Mouse (Mus musculus): Measurements from ENCODE around the gene Bpifb1. TPM values are rescaled to one million over a fixed set of nuclear protein-coding genes. Genes with fewer than 3 reads are reported as not detected.
"Not testable (repeated sequence)": the region's sequence is repeated elsewhere in the genome, so short reads cannot be mapped to it uniquely, and the experiment has no call there.

Gene Bpifb1
- polyA plus RNA-seq, 1 experiment from 2014 or later, result not detected

GRCm38 (mm10) chr2:154173313-154173712, 17.3 kb upstream of the Bpifb1 start:
- no peaks in the 10 kb centered on the region for H3K9me3 ChIP-seq (ENCODE audit: control insufficient read depth, low read length)
- DNase-seq (ENCODE audit: low spot score) (peak; percentile 58), ATAC-seq (replicated peaks; ENCODE audit: low FRiP score) (no peak)
- no peaks in the 10 kb centered on the region for H3K4me1 ChIP-seq (replicated peaks; ENCODE audit: control insufficient read depth, insufficient read depth, low read length)
- H3K36me3 ChIP-seq (ENCODE audit: control insufficient read depth, insufficient read depth, low read length), result no peaks in the 10 kb centered on the region
- no peak overlapping the region for H3K4me2 ChIP-seq (ENCODE audit: low read depth, low read length, severe bottlenecking)
- 61% methylated on average over 1 of the region's 1 CpGs for WGBS
- no peak overlapping the region for H3K27ac ChIP-seq (ENCODE audit: low read depth, low read length)
- no peak overlapping the region for H3K4me3 ChIP-seq (ENCODE audit: low read depth, low read length)
- no peaks in the 10 kb centered on the region for H3K27me3 ChIP-seq (ENCODE audit: control insufficient read depth, insufficient read depth, low read length)
- H3K9ac ChIP-seq (ENCODE audit: low read length), result no peak overlapping the region

GRCm38 (mm10) chr2:154181900-154182299, 8.7 kb upstream of the Bpifb1 start:
- not testable (repeated sequence) for H3K36me3 ChIP-seq (ENCODE audit: control insufficient read depth, insufficient read depth, low read length); ATAC-seq (replicated peaks; ENCODE audit: low FRiP score); H3K9ac ChIP-seq (ENCODE audit: low read length); H3K27ac ChIP-seq (ENCODE audit: low read depth, low read length); DNase-seq (ENCODE audit: low spot score); H3K4me3 ChIP-seq (ENCODE audit: low read depth, low read length); H3K4me2 ChIP-seq (ENCODE audit: low read depth, low read length, severe bottlenecking); H3K4me1 ChIP-seq (replicated peaks; ENCODE audit: control insufficient read depth, insufficient read depth, low read length); H3K27me3 ChIP-seq (ENCODE audit: control insufficient read depth, insufficient read depth, low read length); H3K9me3 ChIP-seq (ENCODE audit: control insufficient read depth, low read length)
- WGBS, result 80% methylated on average over 7 of the region's 7 CpGs

- not testable (repeated sequence) for H3K4me3 ChIP-seq (ENCODE audit: low read depth, low read length); H3K27ac ChIP-seq (ENCODE audit: low read depth, low read length); DNase-seq (ENCODE audit: low spot score); H3K9ac ChIP-seq (ENCODE audit: low read length); H3K9me3 ChIP-seq (ENCODE audit: control insufficient read depth, low read length); H3K4me1 ChIP-seq (replicated peaks; ENCODE audit: control insufficient read depth, insufficient read depth, low read length); ATAC-seq (replicated peaks; ENCODE audit: low FRiP score); H3K4me2 ChIP-seq (ENCODE audit: low read depth, low read length, severe bottlenecking); H3K36me3 ChIP-seq (ENCODE audit: control insufficient read depth, insufficient read depth, low read length); H3K27me3 ChIP-seq (ENCODE audit: control insufficient read depth, insufficient read depth, low read length)
- 75% methylated on average over 4 of the region's 4 CpGs for WGBS
These were observed 7.6 kb upstream of the Bpifb1 start for GRCm38 (mm10) chr2:154183061-154183460.

- Histone ChIP-seq H3K36me3 (ENCODE audit: control insufficient read depth, insufficient read depth, low read length) (no peaks in the 10 kb centered on the region), H3K27ac (ENCODE audit: low read depth, low read length) (no peak overlapping the region), H3K4me3 (ENCODE audit: low read depth, low read length) (no peak overlapping the region), H3K9me3 (ENCODE audit: control insufficient read depth, low read length) (no peaks in the 10 kb centered on the region), H3K27me3 (ENCODE audit: control insufficient read depth, insufficient read depth, low read length) (no peaks in the 10 kb centered on the region), H3K4me2 (ENCODE audit: low read depth, low read length, severe bottlenecking) (no peak overlapping the region), H3K9ac (ENCODE audit: low read length) (no peak overlapping the region), H3K4me1 (replicated peaks; ENCODE audit: control insufficient read depth, insufficient read depth, low read length) (no peaks in the 10 kb centered on the region)
- ATAC-seq (replicated peaks; ENCODE audit: low FRiP score) (no peak), DNase-seq (ENCODE audit: low spot score) (no peak)
- 90% methylated on average over 6 of the region's 6 CpGs for WGBS
These were observed 5.3 kb upstream of the Bpifb1 start for GRCm38 (mm10) chr2:154185319-154185718.

- no peaks in the 10 kb centered on the region for H3K36me3 ChIP-seq (ENCODE audit: control insufficient read depth, insufficient read depth, low read length)
- no peaks in the 10 kb centered on the region for H3K9me3 ChIP-seq (ENCODE audit: control insufficient read depth, low read length)
- H3K4me1 ChIP-seq (replicated peaks; ENCODE audit: control insufficient read depth, insufficient read depth, low read length), result no peaks in the 10 kb centered on the region
- no peak overlapping the region for H3K27ac ChIP-seq (ENCODE audit: low read depth, low read length)
- no peak overlapping the region for H3K9ac ChIP-seq (ENCODE audit: low read length)
- no peak overlapping the region for H3K4me3 ChIP-seq (ENCODE audit: low read depth, low read length)
- H3K27me3 ChIP-seq (ENCODE audit: control insufficient read depth, insufficient read depth, low read length), result no peaks in the 10 kb centered on the region
- DNase-seq (ENCODE audit: low spot score), result no peak
- ATAC-seq (replicated peaks; ENCODE audit: low FRiP score), result no peak
- 88% methylated on average over 3 of the region's 3 CpGs for WGBS
- no peak overlapping the region for H3K4me2 ChIP-seq (ENCODE audit: low read depth, low read length, severe bottlenecking)
These were observed 4.9 kb upstream of the Bpifb1 start for GRCm38 (mm10) chr2:154185748-154186147.

- H3K9me3 ChIP-seq (ENCODE audit: control insufficient read depth, low read length), result no peaks in the 10 kb centered on the region
- no peaks in the 10 kb centered on the region for H3K4me1 ChIP-seq (replicated peaks; ENCODE audit: control insufficient read depth, insufficient read depth, low read length)
- DNase-seq (ENCODE audit: low spot score), result no peak
- no peak overlapping the region for H3K27ac ChIP-seq (ENCODE audit: low read depth, low read length)
- H3K9ac ChIP-seq (ENCODE audit: low read length), result no peak overlapping the region
- no peak overlapping the region for H3K4me3 ChIP-seq (ENCODE audit: low read depth, low read length)
- H3K4me2 ChIP-seq (ENCODE audit: low read depth, low read length, severe bottlenecking), result no peak overlapping the region
- H3K36me3 ChIP-seq (ENCODE audit: control insufficient read depth, insufficient read depth, low read length), result no peaks in the 10 kb centered on the region
- WGBS, result 44% methylated on average over 5 of the region's 5 CpGs
- no peaks in the 10 kb centered on the region for H3K27me3 ChIP-seq (ENCODE audit: control insufficient read depth, insufficient read depth, low read length)
- no peak for ATAC-seq (replicated peaks; ENCODE audit: low FRiP score)
These were observed 3.1 kb upstream of the Bpifb1 start for GRCm38 (mm10) chr2:154187468-154187867.

- WGBS, result 84% methylated on average over 7 of the region's 7 CpGs
- Histone ChIP-seq H3K4me2 (ENCODE audit: low read depth, low read length, severe bottlenecking) (no peak overlapping the region), H3K36me3 (ENCODE audit: control insufficient read depth, insufficient read depth, low read length) (no peaks in the 10 kb centered on the region), H3K27me3 (ENCODE audit: control insufficient read depth, insufficient read depth, low read length) (no peaks in the 10 kb centered on the region), H3K9ac (ENCODE audit: low read length) (no peak overlapping the region), H3K4me3 (ENCODE audit: low read depth, low read length) (no peak overlapping the region), H3K9me3 (ENCODE audit: control insufficient read depth, low read length) (no peaks in the 10 kb centered on the region), H3K4me1 (replicated peaks; ENCODE audit: control insufficient read depth, insufficient read depth, low read length) (no peaks in the 10 kb centered on the region), H3K27ac (ENCODE audit: low read depth, low read length) (no peak overlapping the region)
- DNase-seq (ENCODE audit: low spot score) (no peak), ATAC-seq (replicated peaks; ENCODE audit: low FRiP score) (no peak)
These were observed 662 bp upstream of the Bpifb1 start for GRCm38 (mm10) chr2:154189877-154190434.

- Histone ChIP-seq H3K27ac (ENCODE audit: low read depth, low read length) (no peak overlapping the region), H3K4me1 (replicated peaks; ENCODE audit: control insufficient read depth, insufficient read depth, low read length) (no peaks in the 10 kb centered on the region), H3K4me3 (ENCODE audit: low read depth, low read length) (no peak overlapping the region), H3K9me3 (ENCODE audit: control insufficient read depth, low read length) (no peaks in the 10 kb centered on the region), H3K27me3 (ENCODE audit: control insufficient read depth, insufficient read depth, low read length) (no peaks in the 10 kb centered on the region), H3K36me3 (ENCODE audit: control insufficient read depth, insufficient read depth, low read length) (no peaks in the 10 kb centered on the region), H3K9ac (ENCODE audit: low read length) (no peak overlapping the region), H3K4me2 (ENCODE audit: low read depth, low read length, severe bottlenecking) (no peak overlapping the region)
- no peak for ATAC-seq (replicated peaks; ENCODE audit: low FRiP score)
- WGBS, result 76% methylated on average over 2 of the region's 2 CpGs
- no peak for DNase-seq (ENCODE audit: low spot score)
These were observed 1.5 kb downstream of the Bpifb1 start for GRCm38 (mm10) chr2:154192141-154192540.

GRCm38 (mm10) chr2:154193071-154193470, 2.5 kb downstream of the Bpifb1 start:
- Histone ChIP-seq H3K9ac (ENCODE audit: low read length) (no peak overlapping the region), H3K4me2 (ENCODE audit: low read depth, low read length, severe bottlenecking) (no peak overlapping the region), H3K36me3 (ENCODE audit: control insufficient read depth, insufficient read depth, low read length) (no peaks in the 10 kb centered on the region), H3K4me1 (replicated peaks; ENCODE audit: control insufficient read depth, insufficient read depth, low read length) (no peaks in the 10 kb centered on the region), H3K27me3 (ENCODE audit: control insufficient read depth, insufficient read depth, low read length) (no peaks in the 10 kb centered on the region), H3K9me3 (ENCODE audit: control insufficient read depth, low read length) (no peaks in the 10 kb centered on the region), H3K27ac (ENCODE audit: low read depth, low read length) (no peak overlapping the region), H3K4me3 (ENCODE audit: low read depth, low read length) (no peak overlapping the region)
- 88% methylated on average over 4 of the region's 4 CpGs for WGBS
- ATAC-seq (replicated peaks; ENCODE audit: low FRiP score), result no peak
- no peak for DNase-seq (ENCODE audit: low spot score)
